Mouse (Mus musculus): Measurements from ENCODE around the gene Sorbs2. TPM values are rescaled to one million over a fixed set of nuclear protein-coding genes. Genes with fewer than 3 reads are reported as not detected.

The Sorbs2 gene
- total RNA-seq (2021), result 100 to 1,000 TPM; 166 to 172 TPM
- long read RNA-seq, partial matches to known transcripts, result 12 of 38 reads
- long read RNA-seq, other reads (novel, unspliced or antisense), result 26 of 38 reads

- DNase-seq (ENCODE audit: low spot score in 2 of 2), result peak; percentile 20 to 42
These were observed at the start of gene Sorbs2 for GRCm38 (mm10) chr8:45507634-45508321. Gene Sorbs2, plus strand, starts transcription at chr8:45507788.

GRCm38 (mm10) chr8:45457874-45458273 is 49.7 kb upstream of the Sorbs2 start:
- DNase-seq (ENCODE audit: low spot score in 2 of 2), result no peak

DNA sequence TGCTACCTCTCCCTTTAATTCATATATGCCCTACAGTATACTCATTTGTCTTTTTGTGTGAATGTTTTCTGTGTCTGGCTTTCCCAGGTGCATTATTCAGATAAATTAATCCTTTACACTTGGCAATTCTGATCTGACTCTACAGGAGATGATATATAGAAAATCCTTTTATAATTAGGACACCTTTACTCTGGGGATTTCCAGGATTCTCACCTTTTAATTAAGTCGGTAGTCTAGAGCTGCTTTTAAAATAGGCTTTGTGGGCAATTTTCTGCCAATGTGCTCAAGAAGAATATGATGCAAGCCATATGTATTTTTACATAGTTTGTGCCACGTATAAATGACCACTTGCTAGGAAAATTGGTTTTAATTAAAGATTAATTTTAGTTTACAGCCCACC is 38.6 kb upstream of the Sorbs2 start:
- DNase-seq (ENCODE audit: low spot score in 2 of 2), result no peak

DNA sequence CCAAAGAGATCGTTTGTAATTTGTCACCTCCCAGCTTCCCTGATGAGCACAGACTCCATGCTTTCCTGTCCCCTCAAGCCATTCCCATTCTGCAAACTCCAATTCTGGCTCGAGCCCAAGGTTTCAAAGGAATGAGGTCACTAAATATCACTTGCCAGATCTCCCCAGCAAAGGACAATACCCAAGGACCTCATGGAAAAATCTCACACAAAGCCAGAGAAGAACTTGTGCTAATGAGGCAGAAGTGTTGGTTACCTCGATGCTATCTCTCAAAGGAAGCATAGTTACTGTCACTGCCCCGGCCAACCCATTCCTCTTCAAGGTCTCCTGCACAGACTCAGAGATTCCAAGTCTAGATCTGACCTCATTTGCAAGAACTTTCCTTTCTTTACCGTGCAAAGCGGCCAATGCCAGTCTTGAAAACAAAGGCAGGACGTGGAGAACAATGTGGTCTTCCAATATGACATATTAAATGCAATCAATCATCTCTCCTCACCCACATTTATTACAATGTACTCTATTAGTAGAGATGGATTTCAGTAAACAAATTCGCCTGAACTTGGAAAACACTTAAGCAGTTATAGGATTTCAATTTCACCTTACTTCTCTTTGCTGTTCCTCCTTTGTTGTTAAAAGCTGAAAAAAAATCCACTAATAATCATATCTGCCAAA is 37.9 kb upstream of the Sorbs2 start:
- DNase-seq (ENCODE audit: low spot score in 2 of 2), result no peak

- DNase-seq (ENCODE audit: low spot score in 2 of 2), result no peak
These were observed 26.7 kb upstream of the Sorbs2 start for GRCm38 (mm10) chr8:45480886-45481285.

- no peak for DNase-seq (ENCODE audit: low spot score in 2 of 2)
These were observed 21.3 kb upstream of the Sorbs2 start for GRCm38 (mm10) chr8:45486281-45486680.

- DNase-seq (ENCODE audit: low spot score in 2 of 2), result no peak
These were observed 3.6 kb upstream of the Sorbs2 start for GRCm38 (mm10) chr8:45503971-45504370.

- no peak for DNase-seq (ENCODE audit: low spot score in 2 of 2)
These were observed 1.2 kb upstream of the Sorbs2 start for GRCm38 (mm10) chr8:45506376-45506775.

- DNase-seq (ENCODE audit: low spot score in 2 of 2), result no peak
These were observed 333 bp upstream of the Sorbs2 start for GRCm38 (mm10) chr8:45507277-45507633.

DNA sequence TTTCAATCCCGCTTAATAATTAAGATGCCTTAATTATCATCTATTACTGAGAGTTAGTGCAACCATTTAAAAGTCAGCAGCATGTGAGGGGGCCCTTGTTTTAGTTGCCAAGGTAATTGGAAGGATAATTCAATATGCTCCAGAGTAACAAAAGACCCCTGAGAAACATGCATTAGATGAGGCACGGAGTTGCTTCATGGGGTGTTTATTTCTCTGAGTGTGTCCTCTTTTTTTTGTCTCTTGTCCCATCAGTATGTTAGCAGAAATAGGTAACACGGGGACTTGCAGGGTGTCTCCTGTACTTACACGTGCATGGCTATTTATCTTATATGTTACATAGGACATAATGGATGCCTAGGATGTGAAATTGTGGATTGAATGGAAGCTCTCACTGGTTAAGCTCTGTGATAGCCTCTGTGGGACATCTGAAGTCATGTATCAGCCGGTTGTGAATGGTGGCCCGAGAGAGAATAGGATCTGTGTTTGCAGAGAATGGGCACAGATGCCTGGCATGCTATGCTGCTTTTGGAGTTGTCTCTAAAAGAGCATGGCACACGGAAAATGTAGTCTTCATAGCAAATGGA is 1.0 kb downstream of the Sorbs2 start:
- DNase-seq (ENCODE audit: low spot score in 2 of 2), result peak in 1 of 2 experiments; percentile 29

DNA sequence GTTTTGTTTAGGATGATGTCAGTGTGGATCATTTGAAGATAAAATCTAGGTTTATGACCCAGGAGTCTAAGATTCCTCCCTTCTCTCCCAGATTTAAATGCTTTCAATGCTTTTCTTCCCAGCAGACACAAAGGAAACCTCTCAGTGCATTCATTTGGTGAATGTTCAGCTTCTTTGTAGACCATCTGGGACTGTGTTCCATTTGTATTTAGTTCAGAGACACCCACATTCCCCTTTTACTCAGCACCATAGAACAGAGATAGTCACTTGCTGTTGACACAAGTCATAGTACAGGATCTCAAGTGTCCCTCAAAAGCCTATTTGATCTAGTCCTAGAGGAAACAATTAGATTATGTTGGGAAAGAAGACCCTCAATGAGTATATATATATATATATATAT is 4.8 kb downstream of the Sorbs2 start:
- DNase-seq (ENCODE audit: low spot score in 2 of 2), result peak in 1 of 2 experiments; percentile 42

DNA sequence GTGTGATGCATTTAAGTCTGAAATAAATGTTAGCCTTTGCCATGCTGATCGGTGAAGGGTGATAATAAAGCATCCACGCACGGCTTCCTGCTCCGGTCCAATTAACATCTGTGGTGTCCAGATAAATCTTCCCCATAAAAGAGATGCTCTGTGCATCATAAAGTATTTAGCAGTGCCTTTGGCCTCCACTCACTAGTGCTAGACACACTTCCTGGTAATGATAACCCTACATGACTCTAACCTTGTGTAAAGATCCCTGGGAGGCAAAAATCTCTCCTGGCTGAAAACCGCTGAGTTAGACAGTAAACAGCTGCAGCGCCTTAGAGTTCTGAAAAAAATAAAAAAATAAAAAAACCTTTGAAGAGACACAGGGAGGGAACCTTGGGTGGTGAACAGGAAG is 14.0 kb downstream of the Sorbs2 start:
- DNase-seq (ENCODE audit: low spot score in 2 of 2), result no peak

DNA sequence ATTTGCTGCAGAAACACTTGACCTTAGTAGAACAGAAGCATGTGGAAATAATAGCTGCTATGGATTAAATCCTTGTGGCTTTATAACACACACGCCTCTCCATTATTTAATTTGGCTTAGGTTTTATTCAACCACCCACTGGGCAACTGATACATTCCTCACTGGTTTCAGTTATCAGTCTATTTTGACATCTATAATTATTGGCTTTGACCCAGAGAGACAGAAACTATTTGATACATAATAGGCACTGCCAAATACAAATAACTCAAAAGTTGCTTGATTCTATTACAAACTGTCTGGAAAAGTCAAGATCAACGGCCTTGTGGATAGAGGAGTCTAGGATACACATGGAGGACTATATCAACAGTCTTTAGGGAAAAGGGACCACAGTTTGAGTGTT is 20.1 kb downstream of the Sorbs2 start:
- no peak for DNase-seq (ENCODE audit: low spot score in 2 of 2)

DNA sequence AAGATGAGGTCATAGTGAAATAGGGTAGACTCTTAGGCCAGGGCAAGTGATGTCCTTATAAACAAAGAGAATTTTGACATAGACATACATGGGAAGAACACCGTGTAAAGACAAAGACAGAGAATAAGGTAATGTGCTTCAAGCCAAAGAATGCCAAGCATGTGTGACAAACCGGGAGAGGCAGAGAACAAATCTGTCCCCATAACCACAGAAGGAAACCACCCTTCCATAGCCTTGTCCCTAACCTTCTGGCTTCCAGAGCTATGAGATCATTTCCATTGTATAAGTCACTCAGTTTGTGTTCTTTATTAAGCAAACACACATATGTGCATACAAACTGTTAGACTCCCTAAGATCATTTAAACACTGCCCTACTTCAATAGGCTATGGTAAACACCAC is 21.3 kb downstream of the Sorbs2 start:
- DNase-seq (ENCODE audit: low spot score in 2 of 2), result no peak

DNA sequence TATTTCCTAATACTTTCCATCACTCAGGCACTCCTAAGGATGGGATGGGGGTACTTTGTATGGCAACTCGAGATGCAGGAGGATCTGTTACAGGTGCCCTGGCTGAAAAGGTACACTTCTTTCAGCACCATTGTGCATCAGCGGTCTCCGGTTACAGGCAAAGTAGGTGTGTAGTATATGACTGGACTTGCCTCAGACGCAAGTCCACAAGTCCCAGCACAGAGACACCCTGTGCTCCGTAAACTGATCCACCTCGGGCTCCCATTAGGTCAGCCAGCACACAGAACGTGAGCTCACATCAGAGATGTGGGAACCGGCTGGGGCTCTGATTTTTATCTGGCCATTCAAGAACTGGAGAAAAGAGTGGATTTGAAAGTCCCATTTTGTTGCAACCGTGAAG is 29.0 kb downstream of the Sorbs2 start:
- DNase-seq (ENCODE audit: low spot score in 2 of 2), result no peak

DNA sequence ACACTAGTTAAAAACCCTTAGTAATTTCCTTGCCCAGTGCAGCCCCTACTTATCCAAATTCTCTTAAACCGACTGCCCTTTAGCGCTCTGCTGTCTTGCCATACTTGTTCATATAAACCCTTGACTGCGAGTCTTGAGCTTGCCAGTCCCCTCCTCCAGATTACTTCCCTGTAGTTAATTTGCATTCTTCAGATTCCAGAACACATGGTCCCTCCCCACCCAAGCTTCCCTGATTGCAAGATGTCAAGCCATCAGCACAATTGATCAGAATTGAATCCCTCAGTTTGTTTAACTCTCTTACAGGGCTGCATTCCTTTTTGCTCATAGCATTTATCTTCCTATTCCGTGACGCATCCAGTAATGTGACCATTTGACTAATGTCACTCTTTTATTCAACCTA is 32.9 kb downstream of the Sorbs2 start:
- peak in 1 of 2 experiments; percentile 36 for DNase-seq (ENCODE audit: low spot score in 2 of 2)

- no peak for DNase-seq (ENCODE audit: low spot score in 2 of 2)
These were observed 44.6 kb downstream of the Sorbs2 start for GRCm38 (mm10) chr8:45552175-45552574.

DNA sequence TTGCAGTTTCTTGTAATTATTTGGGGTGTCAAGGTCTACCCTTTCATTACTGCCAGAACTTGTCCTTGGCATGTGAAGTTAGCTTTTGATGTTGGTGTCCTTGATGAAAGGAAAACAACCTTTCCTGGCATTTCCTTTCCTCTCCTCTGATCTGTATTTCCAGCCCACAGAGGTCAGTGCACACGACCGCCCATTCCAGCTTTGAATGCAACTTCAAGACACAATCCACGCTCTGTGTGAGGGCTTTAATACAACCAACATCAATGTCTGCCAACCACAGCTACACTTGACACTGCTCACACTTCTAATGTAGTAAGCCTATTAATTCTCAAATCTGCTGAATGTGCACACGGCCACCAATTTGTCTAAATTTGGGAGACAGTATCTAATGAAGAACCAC is 47.0 kb downstream of the Sorbs2 start:
- no peak for DNase-seq (ENCODE audit: low spot score in 2 of 2)

DNA sequence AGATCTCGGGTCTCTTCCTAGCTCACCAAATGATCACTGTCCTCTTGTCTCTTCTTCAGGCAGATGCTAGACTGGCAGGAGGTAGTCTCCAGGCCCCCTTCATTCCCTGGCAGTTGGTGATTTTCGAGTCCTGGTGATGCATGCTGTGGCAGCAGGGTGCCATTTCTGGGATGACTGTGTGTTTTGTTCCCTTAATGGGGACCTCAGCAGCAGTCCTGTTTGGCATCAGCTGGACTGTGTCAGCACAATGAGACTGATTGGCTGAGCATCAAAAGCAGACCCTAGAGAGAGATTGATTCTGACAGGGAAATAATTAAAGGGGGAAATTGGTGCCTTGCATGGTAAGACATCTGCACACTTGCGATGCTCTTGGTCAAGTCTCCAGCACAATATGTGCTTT is 50.3 kb downstream of the Sorbs2 start:
- no peak for DNase-seq (ENCODE audit: low spot score in 2 of 2)

DNA sequence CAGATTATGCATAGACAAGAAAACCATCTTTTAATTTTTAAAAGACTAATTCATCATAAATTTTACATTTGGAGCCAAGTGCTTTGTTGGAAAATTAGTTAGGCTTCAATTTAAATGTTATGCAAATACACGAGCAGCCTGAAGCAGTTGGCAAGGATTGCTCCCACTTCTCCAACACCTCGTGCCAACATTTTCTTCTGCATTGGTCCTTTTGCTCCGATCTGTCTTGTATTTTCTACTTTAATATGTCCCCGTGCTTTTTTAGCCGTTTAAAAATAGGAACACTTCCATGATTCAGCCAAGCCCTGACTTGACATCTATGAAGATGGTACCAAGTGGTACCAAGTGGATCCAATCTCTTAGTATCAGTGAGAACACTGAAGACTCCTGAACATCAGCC is 50.8 kb downstream of the Sorbs2 start:
- peak in 1 of 2 experiments; percentile 41 for DNase-seq (ENCODE audit: low spot score in 2 of 2)

GRCm38 (mm10) chr8:45559176-45559820 is 51.7 kb downstream of the Sorbs2 start:
- peak; percentile 42 to 68 for DNase-seq (ENCODE audit: low spot score in 2 of 2)

GRCm38 (mm10) chr8:45565189-45565588 is 57.6 kb downstream of the Sorbs2 start:
- no peak for DNase-seq (ENCODE audit: low spot score in 2 of 2)

Measured in layer of hippocampus, adult 18-20 months (tissue).